Mouse (Mus musculus) testis, adult 2 months (tissue): ENCODE data around the gene Gm17087.

Experiments used
- CTCF ChIP-seq: fragments of 200-500 bp; IDR thresholded peaks from 2 replicates; pipeline ENCODE4 v1.5.1; 2012; ENCODE audit warnings: low read depth, mild to moderate bottlenecking, inconsistent platforms, low read length, moderate library complexity; ENCODE audit not compliant: control insufficient read depth, insufficient read depth, insufficient replicate concordance
- POLR2A ChIP-seq: fragments of 200-500 bp; IDR thresholded peaks from 2 replicates; pipeline ENCODE4 v1.6.1; 2012; ENCODE audit warnings: low read depth, mild to moderate bottlenecking, inconsistent platforms, low read length, moderate library complexity; ENCODE audit not compliant: control insufficient read depth

DNA sequence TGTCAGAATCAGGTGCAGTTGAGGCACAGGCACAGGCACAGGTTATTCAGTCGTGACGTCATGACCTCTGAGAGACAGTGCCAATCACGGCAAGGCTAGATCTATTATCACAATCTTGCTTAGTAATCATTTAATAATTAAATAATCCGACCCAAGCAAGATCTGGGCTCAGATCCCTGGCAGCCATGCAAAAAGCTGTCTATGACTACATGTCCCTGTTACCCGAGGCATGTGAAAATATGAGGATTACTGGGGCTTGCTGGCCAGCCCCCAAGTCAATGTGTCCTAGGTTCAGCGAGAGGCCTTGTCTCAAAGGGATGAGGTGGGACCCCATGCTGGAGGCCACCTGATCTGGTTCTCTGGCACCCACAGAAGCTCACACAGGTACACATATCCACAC lies 30.2 kb downstream of the Gm17087 start:
- no peak for TF ChIP-seq POLR2A
- TF ChIP-seq CTCF = no peak
